Mouse (Mus musculus): ENCODE measurements at regions not wholly inside any gene's neighbourhood (a gene's known extent, or its start where the extent isn't known, plus 50 kb on each side); places are given as distances from the start of the nearest gene placed in this dataset.

DNA sequence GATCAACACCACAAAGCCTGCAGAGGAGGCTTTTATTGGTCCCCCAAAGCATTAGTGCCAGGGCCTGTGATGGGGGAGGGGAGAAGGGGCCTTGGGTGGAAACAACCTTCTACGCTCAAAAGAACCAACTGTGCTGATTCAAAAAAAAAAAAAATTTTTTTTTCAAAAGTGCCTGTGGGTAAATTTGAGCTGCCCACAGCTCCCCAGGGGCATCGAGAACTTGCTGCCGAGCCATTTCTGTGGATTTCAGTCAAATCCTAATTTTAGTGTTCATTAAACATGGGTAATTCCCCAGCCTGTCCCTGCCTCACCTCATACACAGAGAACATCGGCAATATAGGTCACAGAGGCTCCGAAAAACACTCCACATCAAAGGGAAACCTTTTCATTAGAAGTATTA, 161.2 kb upstream of the Dynlrb2 start:
- TF ChIP-seq EP300 (IDR thresholded peaks at IDR 0.05; ENCODE audit: low read depth) (no peak), CTCF (IDR thresholded peaks at IDR 0.05; ENCODE audit: low read depth) (no peak)

All from liver, embryonic 14.5 days (tissue).